Mouse (Mus musculus): Measurements from ENCODE around the gene Hsd17b14.

GRCm38 (mm10) chr7:45524841-45525621, 29.7 kb upstream of the Hsd17b14 start:
- TF ChIP-seq CTCF (conservative IDR thresholded peaks at IDR 0.05; ENCODE audit: insufficient read depth, insufficient read length, low read depth, low read length) (no peak), POLR2A (IDR thresholded peaks at IDR 0.05; ENCODE audit: low read depth, low read length) (no peak)

Measured in kidney, adult 2 months (tissue).